Mouse (Mus musculus) ES-E14 (cell line): Measurements from ENCODE around the gene Pigf.

Source experiments
- HCFC1 ChIP-seq: IDR thresholded peaks from 2 replicates; pipeline ENCODE4 v1.6.1; 2012; ENCODE audit warnings: low read length, inconsistent platforms, borderline replicate concordance; ENCODE audit not compliant: insufficient read depth
- MAFK ChIP-seq: IDR thresholded peaks from 2 replicates; pipeline ENCODE4 v1.6.1; 2014; ENCODE audit warnings: mild to moderate bottlenecking, low read depth, low read length, inconsistent platforms; ENCODE audit not compliant: insufficient read depth

DNA sequence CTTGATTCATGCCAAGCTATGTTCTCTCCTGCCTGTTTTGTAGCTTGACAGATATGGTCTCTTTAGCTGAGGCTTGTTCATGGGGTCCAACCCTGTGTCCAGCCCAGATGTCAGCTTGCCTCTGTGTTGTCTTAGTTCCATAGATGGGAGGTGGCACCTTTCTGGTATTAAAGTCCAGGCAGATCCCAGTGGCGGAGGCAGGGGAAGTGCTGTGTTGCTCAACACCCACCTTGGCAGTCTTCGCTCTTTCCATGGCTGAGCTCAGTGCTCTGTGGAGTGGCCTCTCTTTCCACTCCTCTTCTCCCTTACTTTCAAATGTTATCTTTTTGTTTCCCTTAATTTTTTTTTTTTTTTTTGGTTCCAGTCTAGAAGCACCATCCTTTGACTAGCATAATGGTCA is 52.1 kb downstream of the Pigf start:
- TF ChIP-seq HCFC1, result no peak
- no peak for TF ChIP-seq MAFK
